Mouse (Mus musculus) hindbrain, embryonic 12.5 days (tissue): Measurements from ENCODE around the gene Trpv1. TPM values are rescaled to one million over a fixed set of nuclear protein-coding genes. Genes with fewer than 3 reads are reported as not detected.

Source experiments
- ATAC-seq: fragments of 200-750 bp; cut with Nextera tagmentation; 2 replicates; pipeline ENCODE4 v1.8.0; 2017; ENCODE audit warnings: moderate TSS enrichment; ENCODE audit not compliant: low FRiP score
- H3K27ac ChIP-seq: fragments of 300-500 bp; sonication (generic); 2 replicates; pipeline ENCODE4 v1.5.1; 2016; ENCODE audit warnings: mild to moderate bottlenecking
- H3K27me3 ChIP-seq: fragments of 300-500 bp; sonication (generic); 2 replicates; pipeline ENCODE4 v1.6.1; 2016; ENCODE audit warnings: mild to moderate bottlenecking
- H3K36me3 ChIP-seq: fragments of 300-500 bp; sonication (generic); 2 replicates; pipeline ENCODE4 v1.6.1; 2016; ENCODE audit warnings: mild to moderate bottlenecking
- H3K4me1 ChIP-seq: fragments of 300-500 bp; sonication (generic); 2 replicates; pipeline ENCODE4 v1.6.1; 2016
- H3K4me2 ChIP-seq: fragments of 300-500 bp; sonication (generic); replicated peaks from 2 replicates; pipeline ENCODE4 v1.6.1; 2016; ENCODE audit warnings: mild to moderate bottlenecking
- H3K4me3 ChIP-seq: fragments of 300-500 bp; sonication (generic); 2 replicates; pipeline ENCODE4 v1.5.1; 2016; ENCODE audit warnings: mild to moderate bottlenecking
- H3K9ac ChIP-seq: fragments of 300-500 bp; sonication (generic); 2 replicates; pipeline ENCODE4 v1.6.1; 2016; ENCODE audit warnings: mild to moderate bottlenecking, moderate library complexity
- H3K9me3 ChIP-seq: fragments of 300-500 bp; sonication (generic); replicated peaks from 2 replicates; pipeline ENCODE4 v1.6.1; 2016; ENCODE audit warnings: mild to moderate bottlenecking
- WGBS: fragments of 180-500 bp; shearing (Covaris S2); methylation state at CpG from one replicate; pipeline ENCODE4 v1.1.7; 2016; 5-methylcytosine and 5-hydroxymethylcytosine counted together
- polyA plus RNA-seq: library from polyadenylated mRNA; unstranded; fragments of >200 nt; fragmentation: Nextera tagmentation; extraction: Ambion mirVana; gene quantifications from 2 replicates; pipeline ENCODE4 v1.2.1, GENCODE M21; 2016

The Trpv1 gene
- polyA plus RNA-seq, 1 experiment from 2014 or later, result not detected

DNA sequence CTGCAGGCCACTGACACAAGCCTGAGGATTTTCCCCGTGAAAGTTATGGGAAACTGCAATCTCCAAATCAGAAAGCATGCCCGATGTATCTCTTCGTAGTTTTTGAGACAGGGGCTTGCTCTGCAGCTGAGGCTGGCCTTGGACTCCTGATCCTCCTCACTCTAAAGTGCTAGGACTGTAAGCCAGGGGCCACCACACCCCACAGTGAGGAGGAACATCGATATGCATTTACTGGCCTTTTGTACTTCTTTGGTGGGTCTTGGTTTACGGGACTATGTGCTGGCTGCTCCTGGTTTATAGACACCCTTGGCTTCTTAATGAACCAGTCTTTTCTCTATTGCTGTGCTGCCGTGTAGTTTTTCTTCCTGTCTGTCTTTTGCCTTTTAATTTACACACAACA is 8.1 kb downstream of the Trpv1 start:
- Histone ChIP-seq H3K4me2 (no peak overlapping the region), H3K4me3 (no peak overlapping the region), H3K9ac (no peak overlapping the region), H3K36me3 (no peaks in the 10 kb centered on the region), H3K27me3 (no peaks in the 10 kb centered on the region), H3K9me3 (no peaks in the 10 kb centered on the region), H3K4me1 (no peaks in the 10 kb centered on the region), H3K27ac (no peak overlapping the region)
- no peak for ATAC-seq
- WGBS, result 90% methylated on average over 6 of the region's 6 CpGs

DNA sequence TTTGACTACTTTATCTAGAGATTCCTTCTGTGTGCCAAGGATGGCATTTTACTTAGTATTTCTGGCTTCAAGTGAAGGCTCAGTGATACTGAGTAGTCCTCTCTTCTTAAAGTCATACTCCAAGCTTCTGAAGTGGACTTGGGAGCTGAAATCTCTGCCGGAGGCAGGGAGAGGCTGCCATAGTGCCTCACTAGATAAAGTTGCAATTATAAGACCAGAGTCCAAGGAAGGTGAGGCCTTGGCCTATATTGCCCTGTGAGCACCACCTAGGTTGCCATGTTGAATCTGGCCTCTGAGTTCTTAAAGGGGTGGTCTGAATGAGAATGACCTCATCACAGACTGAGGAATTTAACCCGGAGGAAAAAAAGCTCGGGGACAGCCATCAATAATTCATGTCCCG is 8.7 kb downstream of the Trpv1 start:
- Histone ChIP-seq H3K36me3 (no peaks in the 10 kb centered on the region), H3K4me2 (no peak overlapping the region), H3K27me3 (no peaks in the 10 kb centered on the region), H3K9ac (no peak overlapping the region), H3K4me1 (no peaks in the 10 kb centered on the region), H3K9me3 (no peaks in the 10 kb centered on the region), H3K27ac (no peak overlapping the region), H3K4me3 (no peak overlapping the region)
- no peak for ATAC-seq
- WGBS, result 93% methylated on average over 4 of the region's 4 CpGs

DNA sequence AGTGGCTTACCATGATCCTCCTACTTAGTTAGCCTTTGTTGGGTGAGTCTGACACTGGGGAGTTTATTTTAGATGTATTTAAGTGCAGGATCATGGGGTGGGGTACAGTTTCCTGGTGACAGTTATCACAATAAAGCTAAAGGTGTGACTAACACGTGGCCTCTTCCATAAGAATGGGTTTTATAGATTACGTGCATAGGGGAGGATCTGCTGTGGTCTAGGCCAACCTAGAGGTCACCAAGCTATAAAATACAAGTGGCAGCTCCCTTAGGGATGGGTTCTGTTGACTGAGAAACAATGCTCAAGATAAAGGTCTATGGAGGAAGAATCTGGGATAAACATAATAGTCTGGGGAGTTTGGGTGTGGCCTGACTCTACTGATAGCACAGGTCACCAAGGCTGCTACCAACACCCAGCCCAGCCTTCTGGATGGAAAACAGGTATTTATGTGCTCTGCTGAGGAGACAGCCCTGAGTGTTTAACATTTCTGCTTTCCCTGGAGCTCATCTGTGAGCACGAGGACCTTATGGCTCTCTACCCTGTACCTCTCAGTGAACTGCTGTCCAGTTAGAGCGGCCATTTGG is 23.4 kb downstream of the Trpv1 start:
- H3K4me2 ChIP-seq, result no peak overlapping the region
- WGBS, result 75% methylated on average over 4 of the region's 4 CpGs
- no peaks in the 10 kb centered on the region for H3K4me1 ChIP-seq
- H3K36me3 ChIP-seq, result no peaks in the 10 kb centered on the region
- no peaks in the 10 kb centered on the region for H3K27me3 ChIP-seq
- H3K9me3 ChIP-seq, result no peaks in the 10 kb centered on the region
- no peak overlapping the region for H3K27ac ChIP-seq
- H3K9ac ChIP-seq, result no peak overlapping the region
- no peak for ATAC-seq
- H3K4me3 ChIP-seq, result no peak overlapping the region

DNA sequence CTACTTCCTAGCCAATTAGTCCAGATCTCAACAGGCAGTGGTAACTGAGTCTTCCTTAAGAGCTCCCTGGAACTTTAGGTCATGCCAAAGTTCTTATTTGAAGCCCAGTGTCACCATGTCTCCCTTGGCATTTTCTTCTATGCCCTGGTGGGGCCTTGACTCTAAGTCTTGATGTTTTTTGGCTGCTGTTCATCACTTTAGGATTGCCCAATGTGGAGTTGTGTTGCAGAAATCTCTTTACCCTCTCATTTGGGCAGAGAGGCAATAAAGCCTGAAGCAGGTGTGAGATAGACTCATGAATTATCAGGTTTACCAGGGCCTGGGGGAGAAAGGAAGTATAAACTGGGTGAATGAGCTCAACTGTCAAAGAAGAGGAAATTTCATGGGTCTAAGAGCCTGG is 24.6 kb downstream of the Trpv1 start:
- no peak overlapping the region for H3K4me3 ChIP-seq
- no peak for ATAC-seq
- no peak overlapping the region for H3K9ac ChIP-seq
- H3K9me3 ChIP-seq, result no peaks in the 10 kb centered on the region
- no peak overlapping the region for H3K27ac ChIP-seq
- no peaks in the 10 kb centered on the region for H3K4me1 ChIP-seq
- H3K36me3 ChIP-seq, result no peaks in the 10 kb centered on the region
- no peak overlapping the region for H3K4me2 ChIP-seq
- H3K27me3 ChIP-seq, result no peaks in the 10 kb centered on the region

DNA sequence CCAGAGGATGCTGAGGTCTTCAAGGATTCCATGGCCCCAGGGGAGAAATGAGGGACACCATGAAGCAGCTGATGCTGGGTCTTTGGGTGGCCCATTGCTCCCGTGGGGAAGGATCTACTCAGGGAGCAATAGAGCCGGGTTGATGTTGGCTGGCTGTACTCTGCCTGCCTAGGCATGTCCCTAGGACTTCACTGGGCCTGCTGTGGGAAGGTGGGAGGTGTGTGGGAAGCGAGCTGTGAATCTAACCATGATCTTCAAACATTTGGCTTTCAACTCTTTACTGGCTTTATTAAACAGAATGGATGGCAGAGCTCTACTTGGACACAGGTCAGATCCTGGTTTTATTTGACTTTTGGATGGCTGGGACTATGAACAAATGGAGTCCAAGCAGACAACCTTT is 26.4 kb downstream of the Trpv1 start:
- no peaks in the 10 kb centered on the region for H3K27me3 ChIP-seq
- H3K4me2 ChIP-seq, result no peak overlapping the region
- no peak for ATAC-seq
- H3K36me3 ChIP-seq, result no peaks in the 10 kb centered on the region
- H3K27ac ChIP-seq, result no peak overlapping the region
- WGBS, result 74% methylated on average over 3 of the region's 3 CpGs
- H3K9ac ChIP-seq, result no peak overlapping the region
- no peak overlapping the region for H3K4me3 ChIP-seq
- H3K9me3 ChIP-seq, result no peaks in the 10 kb centered on the region
- H3K4me1 ChIP-seq, result no peaks in the 10 kb centered on the region

DNA sequence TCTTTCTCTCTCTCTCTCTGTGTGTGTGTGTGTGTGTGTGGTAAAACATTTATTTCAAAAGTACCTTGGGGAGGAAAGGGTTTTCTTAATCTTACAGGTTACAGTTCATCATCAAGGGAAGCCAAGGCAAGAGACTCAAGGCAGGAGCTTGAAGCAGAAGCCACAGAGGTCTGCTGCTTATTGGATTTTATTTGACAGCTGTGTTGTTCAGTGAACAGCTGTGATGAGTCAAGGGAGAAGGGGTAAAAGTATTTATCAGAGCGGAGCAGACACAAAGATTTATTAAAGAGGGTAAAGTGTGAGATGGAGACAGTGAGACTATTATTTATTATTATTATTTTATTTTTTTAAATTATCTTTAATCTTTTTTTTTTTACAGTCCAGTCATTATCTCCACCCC is 27.3 kb downstream of the Trpv1 start:
- H3K4me1 ChIP-seq, result no peaks in the 10 kb centered on the region
- H3K9me3 ChIP-seq, result no peaks in the 10 kb centered on the region
- WGBS, result 87% methylated on average over 1 of the region's 1 CpGs
- no peak overlapping the region for H3K27ac ChIP-seq
- no peak overlapping the region for H3K4me2 ChIP-seq
- no peaks in the 10 kb centered on the region for H3K27me3 ChIP-seq
- H3K36me3 ChIP-seq, result no peaks in the 10 kb centered on the region
- no peak for ATAC-seq
- no peak overlapping the region for H3K4me3 ChIP-seq
- no peak overlapping the region for H3K9ac ChIP-seq

DNA sequence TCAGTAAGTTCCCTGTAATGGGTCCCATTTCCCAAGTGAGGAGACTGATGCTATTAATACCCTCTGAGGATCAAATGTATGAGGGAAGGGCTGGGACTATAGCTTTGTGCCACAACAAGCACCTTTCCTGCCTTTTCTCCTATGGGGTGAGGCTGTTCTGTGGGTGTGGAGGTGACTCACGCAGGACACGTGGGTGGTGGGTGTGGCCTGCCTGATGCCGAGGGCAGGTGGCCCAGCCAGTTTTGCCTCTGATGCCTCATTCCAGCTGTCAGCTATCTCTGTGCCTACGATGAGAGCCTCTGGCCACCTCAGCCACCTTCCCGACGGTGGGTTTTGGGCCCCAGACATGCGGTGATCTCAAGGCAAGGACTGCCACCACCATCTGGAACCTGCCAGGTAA is 33.2 kb downstream of the Trpv1 start, which contains the start of gene Trpv3:
Gene Trpv3, plus strand, starts transcription at position 122 of the 400 bp plus-strand sequence.
- no peak for ATAC-seq
- H3K4me3 ChIP-seq, result no peak within 1 kb of the TSS
- WGBS, result 90% methylated on average over 7 of the region's 7 CpGs
- H3K27ac ChIP-seq, result no peak within 1 kb of the TSS
- no peaks in the 10 kb centered on the region for H3K4me1 ChIP-seq
- no peak within 1 kb of the TSS for H3K9ac ChIP-seq
- no peak within 1 kb of the TSS for H3K4me2 ChIP-seq
- H3K9me3 ChIP-seq, result no peaks in the 10 kb centered on the region
- H3K36me3 ChIP-seq, result no peaks in the 10 kb centered on the region
- H3K27me3 ChIP-seq, result no peaks in the 10 kb centered on the region

DNA sequence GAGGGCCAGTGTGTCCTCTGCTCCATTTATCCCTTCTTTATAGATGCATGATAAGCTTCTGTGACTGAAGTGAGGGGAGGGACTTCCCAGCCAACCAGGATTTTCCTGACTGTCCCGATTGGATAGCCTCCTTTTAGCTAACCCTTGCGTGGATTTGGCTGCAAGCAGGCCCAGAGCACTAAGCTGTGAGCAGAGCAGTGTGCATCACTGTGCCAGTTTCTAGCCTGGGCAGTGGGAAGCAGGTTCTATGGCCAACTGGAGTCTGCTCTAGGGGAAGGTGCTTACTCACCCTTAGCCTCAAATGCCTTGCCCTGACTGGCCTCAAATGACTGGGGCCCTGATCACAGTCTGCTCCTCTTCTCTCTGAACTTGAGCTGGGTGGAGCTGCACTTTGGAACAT is 40.7 kb downstream of the Trpv1 start:
- Histone ChIP-seq H3K4me2 (no peak overlapping the region), H3K27ac (no peak overlapping the region), H3K9ac (no peak overlapping the region), H3K4me1 (no peaks in the 10 kb centered on the region), H3K9me3 (no peaks in the 10 kb centered on the region), H3K27me3 (no peaks in the 10 kb centered on the region), H3K4me3 (no peak overlapping the region), H3K36me3 (no peaks in the 10 kb centered on the region)
- 33% methylated on average over 2 of the region's 2 CpGs for WGBS
- ATAC-seq, result no peak

DNA sequence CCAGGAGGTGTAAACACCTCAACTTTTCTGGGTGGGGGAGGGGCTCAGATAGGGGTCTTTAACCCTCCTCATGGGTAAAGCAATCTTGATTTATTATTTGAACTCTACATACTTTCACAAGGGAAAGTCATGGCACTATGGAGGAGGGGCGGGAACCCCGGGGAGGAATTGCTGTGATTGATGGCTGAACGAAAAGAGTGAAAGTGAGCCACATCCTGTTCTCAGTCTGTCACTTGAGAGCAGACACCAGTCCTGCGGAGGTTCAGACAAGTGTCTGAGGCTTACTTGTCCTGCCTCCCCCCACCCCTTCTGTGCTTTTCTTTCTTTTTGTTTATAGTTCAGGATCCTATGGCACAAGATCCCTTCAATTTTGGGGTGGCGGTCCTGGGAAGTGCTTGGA is 46.6 kb downstream of the Trpv1 start:
- Histone ChIP-seq H3K4me1 (peaks cover 7% of the 10 kb centered on the region), H3K9me3 (no peaks in the 10 kb centered on the region), H3K27ac (no peak overlapping the region), H3K27me3 (no peaks in the 10 kb centered on the region), H3K36me3 (no peaks in the 10 kb centered on the region), H3K4me3 (no peak overlapping the region), H3K9ac (no peak overlapping the region), H3K4me2 (no peak overlapping the region)
- no peak for ATAC-seq
- WGBS, result 63% methylated on average over 5 of the region's 5 CpGs

DNA sequence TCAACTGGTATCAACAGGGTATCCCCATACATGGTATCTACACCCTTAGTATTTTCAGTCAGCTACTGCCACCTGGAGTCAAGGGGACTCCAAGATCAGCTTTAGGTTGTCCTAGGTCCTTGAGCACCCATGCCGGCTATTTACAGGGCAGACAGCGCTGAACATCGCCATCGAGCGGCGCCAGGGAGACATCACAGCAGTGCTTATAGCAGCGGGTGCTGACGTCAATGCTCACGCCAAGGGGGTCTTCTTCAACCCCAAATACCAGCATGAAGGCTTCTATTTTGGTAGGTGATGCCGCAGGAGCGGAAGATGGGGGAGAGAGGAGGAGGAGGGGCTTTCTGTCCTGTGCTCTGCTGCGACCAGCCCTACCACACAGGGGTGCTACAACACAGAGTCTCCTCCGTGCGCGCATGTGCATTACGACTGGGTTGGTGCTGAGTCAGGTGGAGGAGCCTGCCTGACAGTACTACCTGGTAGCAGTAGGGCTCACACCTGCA is 47.5 kb downstream of the Trpv1 start:
- no peak overlapping the region for H3K9ac ChIP-seq
- H3K4me3 ChIP-seq, result peak overlapping the region; percentile 28
- no peaks in the 10 kb centered on the region for H3K36me3 ChIP-seq
- ATAC-seq, result peak; percentile 74
- H3K4me2 ChIP-seq, result peak overlapping the region; percentile 52
- H3K4me1 ChIP-seq, result peaks cover 7% of the 10 kb centered on the region
- WGBS, result 5% methylated on average over 16 of the region's 16 CpGs
- H3K9me3 ChIP-seq, result no peaks in the 10 kb centered on the region
- no peaks in the 10 kb centered on the region for H3K27me3 ChIP-seq
- no peak overlapping the region for H3K27ac ChIP-seq

DNA sequence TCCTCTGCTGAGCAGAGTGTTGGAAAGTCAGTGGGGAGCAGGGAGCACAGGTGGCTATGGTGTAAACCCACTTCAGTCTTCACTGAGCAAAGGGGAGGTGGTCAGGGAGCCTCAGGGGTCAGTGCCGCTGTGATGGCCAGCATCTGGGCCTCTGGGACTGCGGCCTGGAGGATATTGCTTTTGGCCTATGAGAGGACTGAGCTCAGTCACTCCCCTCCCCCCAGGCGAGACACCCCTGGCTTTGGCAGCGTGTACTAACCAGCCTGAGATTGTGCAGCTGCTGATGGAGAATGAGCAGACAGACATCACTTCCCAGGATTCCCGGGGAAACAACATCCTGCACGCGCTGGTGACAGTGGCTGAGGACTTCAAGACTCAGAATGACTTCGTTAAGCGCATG is 49.3 kb downstream of the Trpv1 start:
- H3K9ac ChIP-seq, result no peak overlapping the region
- 74% methylated on average over 9 of the region's 9 CpGs for WGBS
- peaks cover 7% of the 10 kb centered on the region for H3K4me1 ChIP-seq
- ATAC-seq, result no peak
- no peaks in the 10 kb centered on the region for H3K27me3 ChIP-seq
- H3K27ac ChIP-seq, result no peak overlapping the region
- H3K4me2 ChIP-seq, result no peak overlapping the region
- no peak overlapping the region for H3K4me3 ChIP-seq
- no peaks in the 10 kb centered on the region for H3K36me3 ChIP-seq
- H3K9me3 ChIP-seq, result no peaks in the 10 kb centered on the region

DNA sequence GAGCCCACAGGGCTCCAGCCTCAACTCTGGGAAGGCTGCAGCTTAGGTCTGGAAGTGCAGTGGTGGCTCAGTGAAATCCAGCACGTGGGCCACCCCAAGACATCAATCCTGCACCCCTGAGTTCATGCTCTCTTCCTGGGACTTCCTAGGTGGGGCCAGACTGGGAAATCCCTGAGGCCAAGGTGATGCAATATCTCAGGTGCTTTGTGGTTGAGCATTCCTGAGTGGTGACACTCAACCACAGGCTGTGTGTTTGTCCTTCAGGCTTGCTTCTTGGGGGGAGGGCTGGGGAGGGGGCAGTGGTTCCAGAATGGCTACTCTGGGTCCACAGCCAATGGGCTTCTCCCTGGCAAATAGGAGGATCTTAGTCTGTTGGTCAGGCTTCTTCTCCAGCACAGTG is 49.8 kb downstream of the Trpv1 start:
- no peaks in the 10 kb centered on the region for H3K27me3 ChIP-seq
- H3K9ac ChIP-seq, result no peak overlapping the region
- no peaks in the 10 kb centered on the region for H3K9me3 ChIP-seq
- no peak for ATAC-seq
- H3K4me3 ChIP-seq, result no peak overlapping the region
- no peak overlapping the region for H3K4me2 ChIP-seq
- no peaks in the 10 kb centered on the region for H3K36me3 ChIP-seq
- H3K4me1 ChIP-seq, result peaks cover 7% of the 10 kb centered on the region
- H3K27ac ChIP-seq, result no peak overlapping the region
- 56% methylated on average over 1 of the region's 1 CpGs for WGBS

DNA sequence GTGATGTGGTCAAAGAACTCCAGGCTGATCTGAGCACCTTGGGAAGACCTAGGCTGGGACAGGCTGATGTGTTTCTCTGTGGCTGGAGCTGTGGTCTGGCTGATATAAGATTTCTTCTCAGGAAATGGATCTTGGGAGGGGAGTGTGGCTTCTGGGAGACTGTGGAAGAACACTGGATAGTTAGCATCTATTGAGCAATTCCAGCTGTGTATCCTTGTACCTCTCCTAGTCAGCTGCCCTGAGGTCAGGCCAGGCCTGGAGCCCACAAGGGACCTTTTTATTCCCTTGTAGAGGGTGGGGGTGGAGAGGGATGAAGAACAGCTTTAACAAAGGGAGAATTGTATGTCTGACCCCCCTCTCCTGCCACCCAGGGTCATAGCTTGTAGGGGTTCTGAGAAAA is 50.3 kb downstream of the Trpv1 start:
- no peaks in the 10 kb centered on the region for H3K9me3 ChIP-seq
- H3K4me2 ChIP-seq, result no peak overlapping the region
- ATAC-seq, result no peak
- no peak overlapping the region for H3K4me3 ChIP-seq
- H3K9ac ChIP-seq, result no peak overlapping the region
- H3K27me3 ChIP-seq, result no peaks in the 10 kb centered on the region
- no peak overlapping the region for H3K27ac ChIP-seq
- no peaks in the 10 kb centered on the region for H3K36me3 ChIP-seq
- peaks cover 7% of the 10 kb centered on the region for H3K4me1 ChIP-seq
